Mouse (Mus musculus) brain, embryonic 18.5 days (tissue): ENCODE measurements around the gene Mxi1.

Experiments used
- DNase-seq: peaks from one replicate; pipeline ENCODE4 v3.0.0-alpha.2; 2012; ENCODE audit warnings: low read depth, low spot score

The Mxi1 gene

GRCm38 (mm10) chr19:53322438-53323048, 12.2 kb downstream of the Mxi1 start:
- no peak for DNase-seq

- no peak for DNase-seq
Observed at GRCm38 (mm10) chr19:53324866-53325265, 14.5 kb downstream of the Mxi1 start.

- no peak for DNase-seq
Observed at GRCm38 (mm10) chr19:53325578-53326295, 15.4 kb downstream of the Mxi1 start.

- no peak for DNase-seq
Observed at GRCm38 (mm10) chr19:53328116-53328515, 17.8 kb downstream of the Mxi1 start.

GRCm38 (mm10) chr19:53329221-53329991, 19.1 kb downstream of the Mxi1 start:
- DNase-seq = peak; percentile 81

- DNase-seq = no peak
Observed at GRCm38 (mm10) chr19:53329992-53330381, 19.7 kb downstream of the Mxi1 start.

- no peak for DNase-seq
Observed at GRCm38 (mm10) chr19:53331882-53332500, 21.7 kb downstream of the Mxi1 start.

- DNase-seq = no peak
Observed at GRCm38 (mm10) chr19:53333730-53334129, 23.4 kb downstream of the Mxi1 start.

GRCm38 (mm10) chr19:53335241-53335640, 24.9 kb downstream of the Mxi1 start:
- no peak for DNase-seq

GRCm38 (mm10) chr19:53340423-53340822, 30.1 kb downstream of the Mxi1 start:
- no peak for DNase-seq

- DNase-seq = no peak
Observed at GRCm38 (mm10) chr19:53343174-53343881, 33.0 kb downstream of the Mxi1 start.

- DNase-seq = no peak
Observed at GRCm38 (mm10) chr19:53344062-53344461, 33.7 kb downstream of the Mxi1 start.

- DNase-seq = no peak
Observed at GRCm38 (mm10) chr19:53345766-53346165, 35.4 kb downstream of the Mxi1 start.

- DNase-seq = no peak
Observed at GRCm38 (mm10) chr19:53353864-53354263, 43.5 kb downstream of the Mxi1 start.

GRCm38 (mm10) chr19:53354271-53355000, 44.1 kb downstream of the Mxi1 start:
- DNase-seq = no peak

GRCm38 (mm10) chr19:53355065-53355464, 44.7 kb downstream of the Mxi1 start:
- no peak for DNase-seq

- no peak for DNase-seq
Observed at GRCm38 (mm10) chr19:53359160-53360033, 49.1 kb downstream of the Mxi1 start.

- DNase-seq = peak; percentile 36
Observed at GRCm38 (mm10) chr19:53360265-53360958, 50.1 kb downstream of the Mxi1 start.

- no peak for DNase-seq
Observed at GRCm38 (mm10) chr19:53362967-53363366, 52.6 kb downstream of the Mxi1 start.
